Mouse (Mus musculus) olfactory bulb, adult 2 months (tissue): Measurements from ENCODE around the gene Unc119.

ENCODE experiments used
- CTCF ChIP-seq: fragments of 200-500 bp; IDR thresholded peaks from 2 replicates; pipeline ENCODE4 v1.5.1; 2012; ENCODE audit warnings: low read depth, mild to moderate bottlenecking, low read length, moderate library complexity; ENCODE audit not compliant: insufficient read depth
- POLR2A ChIP-seq: fragments of 200-500 bp; IDR thresholded peaks from 2 replicates; pipeline ENCODE4 v1.6.1; 2012; ENCODE audit warnings: mild to moderate bottlenecking, low read depth, low read length, moderate library complexity; ENCODE audit not compliant: insufficient read depth

DNA sequence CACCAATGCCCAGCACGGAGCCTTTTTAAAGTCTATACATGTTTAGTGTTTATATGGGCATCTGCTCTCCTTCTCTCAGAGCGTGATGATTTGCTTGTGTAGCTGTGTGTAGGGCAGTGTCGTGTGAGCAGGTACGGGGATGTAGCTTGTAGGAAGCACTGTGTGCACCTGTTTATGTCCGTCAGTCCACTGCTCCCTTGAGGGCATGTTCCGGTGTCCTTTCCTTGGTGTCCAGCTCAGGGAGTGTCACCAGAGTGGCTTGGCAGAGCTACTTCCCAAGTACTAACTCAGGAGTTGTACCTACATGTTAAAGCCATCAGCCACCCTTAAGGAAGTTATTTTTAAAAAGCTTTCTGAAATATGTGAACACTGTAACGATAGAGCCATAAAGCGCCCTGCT is 6.2 kb upstream of the Unc119 start:
- TF ChIP-seq CTCF (no peak), POLR2A (no peak)
